9 mouse cellular contexts compared by ENCODE assay signal in genomic region chr3:87972203-87972664, GRCm38 (mm10). TPM values are rescaled to one million over a fixed set of nuclear protein-coding genes. Genes with fewer than 3 reads are reported as not detected.
DNase-seq lines count a peak whose midpoint lies in the region; ATAC-seq lines count a peak whose summit lies in the region.
"Had no signal": no experiment of that assay in that cellular context is flagged by ENCODE, and none has a peak within 500 bp of the region (broad histone marks: within the 10 kb centered on the region; RNA-seq: fewer than 3 reads in every experiment).

No protein-coding gene starts in this region.

- H3K27me3 ChIP-seq in heart, embryonic 10.5 days (ENCODE audit: insufficient read depth, poor library complexity, severe bottlenecking), result peaks cover 28% of the 10 kb centered on the region
- no peaks in the 10 kb centered on the region for H3K27me3 ChIP-seq in hindbrain, embryonic 15.5 days
- H3K27me3 ChIP-seq in midbrain, embryonic 15.5 days (replicated peaks), result 0 out of 2 replicates have a peak, but pooled peaks cover 4% of the 10 kb centered on the region

- H3K27ac ChIP-seq in heart, embryonic 10.5 days, result peak overlapping the region; percentile 91
- H3K27ac ChIP-seq in hindbrain, embryonic 15.5 days (replicated peaks), result peak overlapping the region; percentile 67
- peak overlapping the region; percentile 66 for H3K27ac ChIP-seq in midbrain, embryonic 15.5 days

- ATAC-seq in hindbrain, embryonic 15.5 days (ENCODE audit: low FRiP score, low read depth), result peak; percentile 37
- peak; percentile 46 for ATAC-seq in midbrain, embryonic 15.5 days (replicated peaks)
- ATAC-seq in megakaryocyte-erythroid progenitor cell, adult 5-6 weeks (replicated peaks; ENCODE audit: low FRiP score, low TSS enrichment, poor library complexity, severe bottlenecking), result no peak

- H3K36me3 ChIP-seq in heart, embryonic 10.5 days, result peaks cover 27% of the 10 kb centered on the region
- H3K36me3 ChIP-seq in hindbrain, embryonic 15.5 days, result no peaks in the 10 kb centered on the region
- H3K36me3 ChIP-seq in midbrain, embryonic 15.5 days (replicated peaks), result no peaks in the 10 kb centered on the region

- H3K4me1 ChIP-seq in heart, embryonic 10.5 days, result peaks cover 47% of the 10 kb centered on the region
- H3K4me1 ChIP-seq in hindbrain, embryonic 15.5 days (replicated peaks), result peaks cover 48% of the 10 kb centered on the region
- H3K4me1 ChIP-seq in midbrain, embryonic 15.5 days, result peaks cover 46% of the 10 kb centered on the region

- 16% methylated on average over 8 of the region's 8 CpGs for WGBS in heart, embryonic 10.5 days
- 8% methylated on average over 8 of the region's 8 CpGs for WGBS in hindbrain, embryonic 15.5 days
- 5% methylated on average over 8 of the region's 8 CpGs for WGBS in midbrain, embryonic 15.5 days

- peak overlapping the region; percentile 59 for H3K9ac ChIP-seq in hindbrain, embryonic 15.5 days
- no peak overlapping the region; the same call in 1 of the 2 replicates for H3K9ac ChIP-seq in midbrain, embryonic 15.5 days

- no peak for DNase-seq in heart, embryonic 10.5 days (ENCODE audit: low spot score)
- no peak for DNase-seq in heart, adult 18-20 months
- DNase-seq in embryo, embryonic 10.5 days (ENCODE audit: low spot score), result peak; percentile 73
- DNase-seq in B cell, adult 2 months, result no peak
- no peak for DNase-seq in c-Kit-positive CD71-positive TER-119-positive erythroid progenitor cells, embryonic 14.5 days (ENCODE audit: low spot score)
- DNase-seq: kidney, adult 18-20 months had no signal

- no peaks in the 10 kb centered on the region for H3K9me3 ChIP-seq in heart, embryonic 10.5 days
- H3K9me3 ChIP-seq in hindbrain, embryonic 15.5 days, result no peaks in the 10 kb centered on the region
- no peaks in the 10 kb centered on the region for H3K9me3 ChIP-seq in midbrain, embryonic 15.5 days

- H3K4me2 ChIP-seq in hindbrain, embryonic 15.5 days, result peak overlapping the region; percentile 88
- peak overlapping the region; percentile 93 for H3K4me2 ChIP-seq in midbrain, embryonic 15.5 days

- peak overlapping the region; percentile 71 for H3K4me3 ChIP-seq in heart, embryonic 10.5 days
- peak overlapping the region; percentile 57 for H3K4me3 ChIP-seq in hindbrain, embryonic 15.5 days
- H3K4me3 ChIP-seq in midbrain, embryonic 15.5 days, result peak overlapping the region; percentile 51

RNA-seq across cellular contexts. Expression of gene Nes, which starts 1.4 kb away (rescaled TPM):
- polyA plus RNA-seq in heart, embryonic 10.5 days (2016; fragmentation: Nextera tagmentation; extraction: Ambion mirVana), result 25.0 and 28.8 TPM in 2 replicates
- total RNA-seq in heart, adult 18-20 months (2021), result 10 to 100 TPM; 12.5 to 24.8 TPM
- polyA plus RNA-seq in hindbrain, embryonic 15.5 days (2015; fragmentation: Nextera tagmentation; extraction: Ambion mirVana), result 31.8 and 42.1 TPM in 2 replicates
- polyA plus RNA-seq in midbrain, embryonic 15.5 days (2015; fragmentation: Nextera tagmentation; extraction: Ambion mirVana), result 33.0 and 40.7 TPM in 2 replicates
- not detected in 2 replicates for total RNA-seq in megakaryocyte-erythroid progenitor cell, adult 5-6 weeks (2014; fragmentation: Nextera tagmentation)
- total RNA-seq in megakaryocyte-erythroid progenitor cell, adult 5-6 weeks (2017), result 0.84 TPM in 1 of 2 replicates, not detected in the other

RNA-seq across cellular contexts. Expression of gene Crabp2, which starts 23.8 kb away (rescaled TPM):
- polyA plus RNA-seq in heart, embryonic 10.5 days (2016; fragmentation: Nextera tagmentation; extraction: Ambion mirVana), result 35.8 and 126 TPM in 2 replicates
- not detected for total RNA-seq in heart, adult 18-20 months (2021)
- polyA plus RNA-seq in hindbrain, embryonic 15.5 days (2015; fragmentation: Nextera tagmentation; extraction: Ambion mirVana), result 50.7 and 74.7 TPM in 2 replicates
- 44.8 and 52.1 TPM in 2 replicates for polyA plus RNA-seq in midbrain, embryonic 15.5 days (2015; fragmentation: Nextera tagmentation; extraction: Ambion mirVana)
- 2.8 TPM in 1 of 2 replicates, not detected in the other for total RNA-seq in megakaryocyte-erythroid progenitor cell, adult 5-6 weeks (2014; fragmentation: Nextera tagmentation)
- total RNA-seq in megakaryocyte-erythroid progenitor cell, adult 5-6 weeks (2017), result 1.2 TPM in 1 of 2 replicates, not detected in the other

RNA-seq across cellular contexts. Expression of gene Bcan, which starts 27.8 kb away (rescaled TPM):
- 0.05 TPM in 1 of 2 replicates, not detected in the other for polyA plus RNA-seq in heart, embryonic 10.5 days (2016; fragmentation: Nextera tagmentation; extraction: Ambion mirVana)
- under 1 TPM in 1 of 2 experiments, not detected in 1; 0.32 TPM for total RNA-seq in heart, adult 18-20 months (2021)
- 107 and 112 TPM in 2 replicates for polyA plus RNA-seq in hindbrain, embryonic 15.5 days (2015; fragmentation: Nextera tagmentation; extraction: Ambion mirVana)
- 53.4 and 62.8 TPM in 2 replicates for polyA plus RNA-seq in midbrain, embryonic 15.5 days (2015; fragmentation: Nextera tagmentation; extraction: Ambion mirVana)
- not detected in 2 replicates for total RNA-seq in megakaryocyte-erythroid progenitor cell, adult 5-6 weeks (2014; fragmentation: Nextera tagmentation)
- total RNA-seq in megakaryocyte-erythroid progenitor cell, adult 5-6 weeks (2017), result not detected in 2 replicates

RNA-seq across cellular contexts. Expression of gene Rrnad1, which starts 41.7 kb away (rescaled TPM):
- 16.8 and 21.0 TPM in 2 replicates for polyA plus RNA-seq in heart, embryonic 10.5 days (2016; fragmentation: Nextera tagmentation; extraction: Ambion mirVana)
- 1 to 10 TPM; 4.8 to 5.1 TPM for total RNA-seq in heart, adult 18-20 months (2021)
- 20.1 and 20.3 TPM in 2 replicates for polyA plus RNA-seq in hindbrain, embryonic 15.5 days (2015; fragmentation: Nextera tagmentation; extraction: Ambion mirVana)
- 23.0 and 23.2 TPM in 2 replicates for polyA plus RNA-seq in midbrain, embryonic 15.5 days (2015; fragmentation: Nextera tagmentation; extraction: Ambion mirVana)
- 26.9 and 34.3 TPM in 2 replicates for total RNA-seq in megakaryocyte-erythroid progenitor cell, adult 5-6 weeks (2014; fragmentation: Nextera tagmentation)
- 4.1 and 10.0 TPM in 2 replicates for total RNA-seq in megakaryocyte-erythroid progenitor cell, adult 5-6 weeks (2017)

RNA-seq across cellular contexts. Expression of gene Isg20l2, which starts 42.1 kb away (rescaled TPM):
- polyA plus RNA-seq in heart, embryonic 10.5 days (2016; fragmentation: Nextera tagmentation; extraction: Ambion mirVana), result 39.6 and 55.1 TPM in 2 replicates
- 10 to 100 TPM; 10.8 to 11.5 TPM for total RNA-seq in heart, adult 18-20 months (2021)
- polyA plus RNA-seq in hindbrain, embryonic 15.5 days (2015; fragmentation: Nextera tagmentation; extraction: Ambion mirVana), result 30.7 and 33.3 TPM in 2 replicates
- 30.5 and 34.9 TPM in 2 replicates for polyA plus RNA-seq in midbrain, embryonic 15.5 days (2015; fragmentation: Nextera tagmentation; extraction: Ambion mirVana)
- total RNA-seq in megakaryocyte-erythroid progenitor cell, adult 5-6 weeks (2014; fragmentation: Nextera tagmentation), result 65.1 and 78.0 TPM in 2 replicates
- total RNA-seq in megakaryocyte-erythroid progenitor cell, adult 5-6 weeks (2017), result 60.4 and 61.7 TPM in 2 replicates

Comparison
In these comparisons a context has a peak if more than half of its experiments do, and no peak if none do; other contexts are left out.
1. RNA of gene Bcan, which starts 27.8 kb away (polyA plus RNA-seq): 107 to 112 TPM in hindbrain, embryonic 15.5 days and 53.4 to 62.8 TPM in midbrain, embryonic 15.5 days; 0.05 TPM in heart, embryonic 10.5 days; every median in the first group is over 10 times any median in the second.
2. Peak in every context shown above with its lines, with median percentiles within 50 percentile points of each other: H3K27ac ChIP-seq and H3K4me3 ChIP-seq.